Mouse (Mus musculus) thymus, postnatal 14 days (tissue): Measurements from ENCODE around the gene Skp1a.

ENCODE experiments used
- DNase-seq: peaks from one replicate; pipeline ENCODE4 v3.0.0; 2021

Skp1a gene

DNA sequence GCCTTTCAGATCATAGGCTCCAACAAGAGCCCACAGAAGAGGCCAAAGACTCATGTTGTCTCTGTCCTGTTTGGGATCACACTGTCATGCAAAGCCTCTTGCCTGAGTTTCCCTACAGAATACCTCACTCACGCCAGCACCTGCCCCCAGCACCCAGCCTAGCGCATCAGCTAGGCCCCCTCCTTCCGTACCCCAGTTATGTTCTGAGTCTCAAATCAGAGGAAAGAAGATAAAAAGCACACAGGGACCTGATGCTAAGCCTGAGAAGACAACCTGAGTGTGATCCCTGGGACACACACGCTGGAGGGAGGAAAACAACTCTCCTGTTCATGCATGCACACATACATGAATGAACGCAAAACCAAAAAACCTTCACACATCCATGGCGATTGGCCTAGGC is 47.2 kb downstream of the Skp1a start:
- DNase-seq = peak; percentile 65

DNA sequence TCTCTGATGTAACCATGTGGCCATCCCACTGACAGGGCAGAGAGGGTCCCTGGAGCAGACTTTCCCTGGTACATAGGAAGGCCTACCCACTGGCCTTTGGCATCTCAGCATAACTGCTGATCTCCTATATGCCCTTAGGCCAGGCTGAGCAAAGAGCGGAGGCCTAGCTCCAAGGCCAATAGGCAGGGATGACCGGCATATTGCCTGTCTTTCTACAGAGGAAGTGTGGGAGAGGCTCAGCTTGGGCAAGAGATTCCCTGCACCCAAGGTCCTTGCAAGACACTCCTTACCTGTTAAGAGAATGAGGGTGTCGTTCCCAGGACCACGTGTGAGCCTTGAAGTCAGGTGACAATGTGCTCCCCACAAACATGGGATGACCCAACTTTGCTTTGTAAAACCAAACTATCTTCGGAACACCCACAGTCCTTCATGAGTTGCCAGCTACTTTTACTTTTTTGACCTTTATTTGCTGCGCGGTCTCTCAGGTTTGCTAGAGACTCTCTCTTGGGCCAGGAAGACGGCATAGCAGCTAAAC is 47.9 kb downstream of the Skp1a start:
- peak; percentile 63 for DNase-seq

- peak; percentile 74 for DNase-seq
Observed at GRCm38 (mm10) chr11:52280566-52281455, 49.0 kb downstream of the Skp1a start.

DNA sequence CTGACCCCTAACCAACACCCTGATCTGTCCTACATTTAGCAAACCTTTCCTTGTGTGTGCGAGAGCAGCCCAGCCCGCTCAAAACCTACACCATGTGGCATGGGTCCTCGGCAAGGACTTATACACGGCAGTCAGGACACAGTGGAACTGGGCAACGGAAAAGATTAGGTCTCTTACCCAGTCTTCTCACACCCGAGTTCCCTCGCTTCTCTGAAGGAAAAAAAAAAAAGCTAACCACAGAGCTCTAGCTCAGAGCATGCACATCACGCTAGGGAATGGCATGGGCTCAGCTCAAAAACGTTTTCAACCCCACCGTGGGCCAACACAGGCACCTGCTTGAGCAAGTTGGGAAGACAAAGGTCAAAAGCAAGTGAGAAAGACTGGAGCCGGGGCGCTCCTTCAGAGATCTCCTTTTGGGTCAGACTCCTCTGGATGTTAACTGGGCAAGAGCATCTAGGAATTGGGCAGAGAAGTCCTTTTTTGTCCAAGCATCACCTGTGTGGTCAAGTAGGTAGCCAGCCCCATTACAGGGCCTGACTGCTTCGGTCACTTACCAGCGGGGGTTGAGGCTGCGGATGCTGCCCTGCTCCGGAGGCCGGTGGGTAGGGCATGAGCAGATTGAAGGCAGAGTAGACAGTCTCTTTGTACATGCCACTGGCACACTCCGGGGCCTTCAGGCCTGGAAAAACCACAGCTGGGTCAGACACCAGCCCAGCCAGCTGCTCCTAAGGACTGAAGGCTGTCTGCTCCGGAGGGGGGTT is 50.0 kb downstream of the Skp1a start:
- DNase-seq = peak; percentile 57

- DNase-seq = peak; percentile 89
Observed at GRCm38 (mm10) chr11:52282420-52282773, 50.6 kb downstream of the Skp1a start.

DNA sequence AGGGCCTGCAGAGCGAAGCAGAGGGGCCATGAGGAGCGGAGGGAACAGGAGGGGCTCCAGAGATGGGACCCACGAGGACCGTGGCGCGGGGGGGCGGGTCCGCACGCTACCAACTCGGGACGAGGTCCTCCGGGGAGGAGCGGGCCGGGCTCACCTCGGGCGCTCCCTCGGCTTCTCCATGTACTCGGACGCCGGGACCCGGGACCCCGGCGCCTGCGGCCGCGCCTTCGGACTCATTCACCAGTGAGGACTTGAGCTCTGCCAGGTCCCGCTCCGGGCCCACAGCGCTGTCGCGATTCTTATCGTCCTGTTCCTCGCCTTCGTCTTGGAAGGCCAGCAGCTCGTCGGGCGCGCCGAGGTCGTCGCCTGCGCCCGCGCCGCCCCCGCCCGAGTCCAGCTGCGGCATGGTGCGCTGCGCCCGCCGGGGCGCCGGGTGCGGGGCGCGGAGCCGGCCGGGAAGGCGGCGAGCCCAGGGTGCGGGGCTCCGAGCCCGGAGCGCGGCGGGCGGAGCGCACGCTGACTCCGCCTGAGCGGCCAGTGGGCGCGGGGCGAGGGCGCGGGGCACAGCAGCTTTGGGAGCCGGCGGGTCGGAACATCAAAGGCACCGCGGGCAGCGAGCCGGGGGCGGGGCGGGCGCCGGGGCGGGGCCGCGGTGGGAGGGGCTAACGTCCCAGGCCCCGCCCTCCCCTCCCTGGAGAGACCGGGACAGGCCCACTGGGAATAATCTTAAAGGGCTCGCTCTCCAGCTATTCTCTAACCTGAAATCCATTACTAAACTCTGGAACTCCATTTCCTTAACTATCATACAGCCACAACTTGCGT is 51.2 kb downstream of the Skp1a start, which contains the start of gene Tcf7:
Gene Tcf7, minus strand, starts transcription at position 241 of the 822 bp plus-strand sequence.
- DNase-seq = peak; percentile 88

- DNase-seq = peak; percentile 82
Observed at GRCm38 (mm10) chr11:52283596-52284571, 52.1 kb downstream of the Skp1a start.

GRCm38 (mm10) chr11:52286301-52286957 is 54.6 kb downstream of the Skp1a start:
- no peak for DNase-seq

DNA sequence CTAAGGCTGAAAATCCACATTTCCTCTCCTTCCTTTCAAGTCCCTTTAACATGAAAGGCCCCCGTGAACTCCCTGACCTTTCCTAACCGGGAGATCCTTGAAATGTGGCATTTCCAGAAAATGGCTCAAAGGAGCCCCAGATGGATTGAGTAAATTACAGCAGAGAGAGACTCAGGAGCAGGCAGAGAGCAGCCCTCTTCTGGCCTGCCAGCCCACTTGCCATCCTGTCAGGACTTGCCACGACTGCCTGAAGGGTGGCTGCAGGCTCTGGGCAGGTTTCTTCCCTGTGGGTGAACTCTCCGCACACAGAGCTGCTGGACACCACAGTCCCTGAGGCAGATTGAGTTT is 55.1 kb downstream of the Skp1a start:
- DNase-seq = no peak

- DNase-seq = peak; percentile 66
Observed at GRCm38 (mm10) chr11:52292346-52292745, 60.6 kb downstream of the Skp1a start.

DNA sequence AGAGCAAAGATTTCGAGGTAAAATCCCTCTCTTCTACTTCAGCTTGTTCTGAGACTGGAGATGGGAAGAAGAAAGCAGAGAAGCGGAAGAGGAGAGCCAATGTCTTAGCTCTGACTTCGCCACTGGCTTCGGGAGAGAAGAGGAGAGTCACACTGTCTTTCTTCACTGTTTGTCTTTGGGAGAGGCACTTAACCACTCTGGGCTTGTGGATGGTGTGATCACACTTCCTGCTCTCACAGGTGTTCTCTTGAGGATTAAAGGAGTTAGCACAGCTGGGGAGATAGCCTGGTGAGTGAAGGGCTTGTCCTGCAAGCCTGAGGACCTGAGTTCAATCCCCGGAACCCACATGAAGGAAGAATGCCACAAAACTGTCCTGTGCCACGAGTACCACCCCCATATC is 61.1 kb downstream of the Skp1a start:
- DNase-seq = peak; percentile 60

DNA sequence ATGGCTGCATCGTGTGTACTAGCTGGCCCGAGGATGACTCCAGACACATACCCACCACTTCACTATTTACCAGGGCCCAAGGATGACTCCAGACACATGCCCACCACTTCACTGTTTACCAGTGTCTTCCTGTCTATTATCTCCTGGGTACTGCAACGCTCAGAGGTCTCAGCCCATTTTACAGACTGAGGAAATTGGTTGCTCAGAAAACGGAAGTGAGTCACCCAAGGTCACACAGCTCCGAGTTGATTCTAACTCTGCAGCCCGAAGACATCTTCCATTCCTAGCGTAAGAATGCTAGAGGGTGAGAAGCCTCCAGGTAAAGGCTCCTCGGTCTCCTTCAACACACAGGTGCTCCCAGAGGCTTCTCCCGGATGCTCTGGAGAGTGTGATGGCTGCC is 62.3 kb downstream of the Skp1a start:
- DNase-seq = no peak
